Mouse (Mus musculus): Measurements from ENCODE around the gene Snx21. TPM values are rescaled to one million over a fixed set of nuclear protein-coding genes. Genes with fewer than 3 reads are reported as not detected.

Snx21 gene
- polyA plus RNA-seq, 1 experiment from 2014 or later, result 9.9 TPM

- DNase-seq (ENCODE audit: low spot score) (no peak), ATAC-seq (ENCODE audit: insufficient number of reproducible peaks, low FRiP score, low TSS enrichment, low read depth) (no peak)
- 9% methylated on average over 15 of the region's 15 CpGs for WGBS
Measured at GRCm38 (mm10) chr2:164786388-164786885, 814 bp downstream of the Snx21 start.

DNA sequence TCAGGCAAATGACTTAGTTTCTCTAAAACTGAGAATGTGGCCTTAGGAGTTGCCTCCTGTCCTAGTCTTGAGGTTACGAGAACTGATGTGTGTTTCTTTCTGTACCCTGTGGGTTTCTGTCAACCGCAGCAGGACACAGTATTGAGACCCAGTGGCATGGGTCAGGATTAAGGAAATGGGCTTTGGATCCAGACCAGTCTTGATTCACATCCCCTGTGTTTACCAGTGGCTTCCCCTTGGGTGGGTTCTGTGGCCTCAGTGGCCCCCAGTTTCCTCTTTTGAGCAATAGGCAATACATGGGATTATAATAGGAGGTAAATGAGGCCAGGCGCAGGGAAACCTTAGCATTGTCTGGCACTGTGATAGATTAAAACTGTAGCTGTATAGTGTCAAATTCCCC lies 1.4 kb downstream of the Snx21 start:
- WGBS, result 86% methylated on average over 3 of the region's 3 CpGs

More at GRCm38 (mm10) chr2:164786388-164786885, 814 bp downstream of the Snx21 start:
- Histone ChIP-seq H3K4me1 (ENCODE audit: control insufficient read depth, insufficient read depth, low read length) (0 out of 2 replicates have a peak, but pooled peaks cover 2% of the 10 kb centered on the region), H3K4me2 (ENCODE audit: low read depth, severe bottlenecking) (peak overlapping the region; percentile 93), H3K9me3 (ENCODE audit: control insufficient read depth, low read length) (no peaks in the 10 kb centered on the region), H3K36me3 (ENCODE audit: control insufficient read depth, insufficient read depth, low read length) (no peaks in the 10 kb centered on the region), H3K27me3 (ENCODE audit: control insufficient read depth, insufficient read depth, low read length) (no peaks in the 10 kb centered on the region), H3K27ac (replicated peaks; ENCODE audit: low read depth, low read length) (no peak overlapping the region), H3K4me3 (ENCODE audit: low read depth, low read length) (peak overlapping the region; percentile 64), H3K9ac (ENCODE audit: low read length) (peak overlapping the region; percentile 68)

GRCm38 (mm10) chr2:164787779-164788178 lies 2.2 kb downstream of the Snx21 start:
- no peak overlapping the region for H3K9ac ChIP-seq (ENCODE audit: low read length)
- no peak overlapping the region for H3K4me3 ChIP-seq (ENCODE audit: low read depth, low read length)
- H3K27ac ChIP-seq (replicated peaks; ENCODE audit: low read depth, low read length), result no peak overlapping the region
- no peak for ATAC-seq (ENCODE audit: insufficient number of reproducible peaks, low FRiP score, low TSS enrichment, low read depth)
- H3K27me3 ChIP-seq (ENCODE audit: control insufficient read depth, insufficient read depth, low read length), result no peaks in the 10 kb centered on the region
- no peaks in the 10 kb centered on the region for H3K9me3 ChIP-seq (ENCODE audit: control insufficient read depth, low read length)
- DNase-seq (ENCODE audit: low spot score), result no peak
- WGBS, result 83% methylated on average over 10 of the region's 10 CpGs
- 0 out of 2 replicates have a peak, but pooled peaks cover 2% of the 10 kb centered on the region for H3K4me1 ChIP-seq (ENCODE audit: control insufficient read depth, insufficient read depth, low read length)
- no peak overlapping the region for H3K4me2 ChIP-seq (ENCODE audit: low read depth, severe bottlenecking)
- no peaks in the 10 kb centered on the region; the same call in 1 of the 2 replicates for H3K36me3 ChIP-seq (ENCODE audit: control insufficient read depth, insufficient read depth, low read length)

More for the DNA sequence above, 1.4 kb downstream of the Snx21 start:
- Histone ChIP-seq H3K9me3 (ENCODE audit: control insufficient read depth, low read length) (no peaks in the 10 kb centered on the region), H3K4me1 (ENCODE audit: control insufficient read depth, insufficient read depth, low read length) (0 out of 2 replicates have a peak, but pooled peaks cover 2% of the 10 kb centered on the region), H3K36me3 (ENCODE audit: control insufficient read depth, insufficient read depth, low read length) (no peaks in the 10 kb centered on the region), H3K9ac (ENCODE audit: low read length) (no peak overlapping the region), H3K27me3 (ENCODE audit: control insufficient read depth, insufficient read depth, low read length) (no peaks in the 10 kb centered on the region), H3K27ac (replicated peaks; ENCODE audit: low read depth, low read length) (no peak overlapping the region), H3K4me3 (ENCODE audit: low read depth, low read length) (no peak overlapping the region), H3K4me2 (ENCODE audit: low read depth, severe bottlenecking) (peak overlapping the region; percentile 93)
- DNase-seq (ENCODE audit: low spot score) (no peak), ATAC-seq (ENCODE audit: insufficient number of reproducible peaks, low FRiP score, low TSS enrichment, low read depth) (no peak)

DNA sequence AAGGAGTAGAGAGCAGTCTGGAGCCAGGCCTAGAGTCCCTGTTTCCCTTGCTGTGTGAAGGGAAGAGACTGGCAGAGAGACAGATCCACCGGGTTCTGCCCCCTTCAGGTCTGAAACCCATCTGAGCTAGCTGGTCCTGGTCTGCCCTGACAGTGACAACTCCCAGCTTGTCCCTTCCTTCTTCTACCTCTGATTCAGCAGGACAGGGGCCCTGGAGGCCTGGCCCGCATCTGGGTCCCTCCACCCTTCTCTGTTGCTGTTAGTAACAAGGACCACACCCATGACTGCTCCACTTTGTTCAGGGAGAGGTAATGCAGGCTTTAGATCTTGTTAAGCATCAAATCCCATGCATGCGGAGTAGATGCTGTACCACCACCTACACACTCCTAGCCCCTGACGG lies 2.8 kb downstream of the Snx21 start:
- no peak for DNase-seq (ENCODE audit: low spot score)
- no peak overlapping the region for H3K27ac ChIP-seq (replicated peaks; ENCODE audit: low read depth, low read length)
- 0 out of 2 replicates have a peak, but pooled peaks cover 2% of the 10 kb centered on the region for H3K4me1 ChIP-seq (ENCODE audit: control insufficient read depth, insufficient read depth, low read length)
- no peak overlapping the region for H3K9ac ChIP-seq (ENCODE audit: low read length)
- H3K4me2 ChIP-seq (ENCODE audit: low read depth, severe bottlenecking), result no peak overlapping the region
- H3K9me3 ChIP-seq (ENCODE audit: control insufficient read depth, low read length), result no peaks in the 10 kb centered on the region
- H3K36me3 ChIP-seq (ENCODE audit: control insufficient read depth, insufficient read depth, low read length), result no peaks in the 10 kb centered on the region; the same call in 1 of the 2 replicates
- no peaks in the 10 kb centered on the region for H3K27me3 ChIP-seq (ENCODE audit: control insufficient read depth, insufficient read depth, low read length)
- H3K4me3 ChIP-seq (ENCODE audit: low read depth, low read length), result no peak overlapping the region
- no peak for ATAC-seq (ENCODE audit: insufficient number of reproducible peaks, low FRiP score, low TSS enrichment, low read depth)
- WGBS, result 77% methylated on average over 4 of the region's 4 CpGs

DNA sequence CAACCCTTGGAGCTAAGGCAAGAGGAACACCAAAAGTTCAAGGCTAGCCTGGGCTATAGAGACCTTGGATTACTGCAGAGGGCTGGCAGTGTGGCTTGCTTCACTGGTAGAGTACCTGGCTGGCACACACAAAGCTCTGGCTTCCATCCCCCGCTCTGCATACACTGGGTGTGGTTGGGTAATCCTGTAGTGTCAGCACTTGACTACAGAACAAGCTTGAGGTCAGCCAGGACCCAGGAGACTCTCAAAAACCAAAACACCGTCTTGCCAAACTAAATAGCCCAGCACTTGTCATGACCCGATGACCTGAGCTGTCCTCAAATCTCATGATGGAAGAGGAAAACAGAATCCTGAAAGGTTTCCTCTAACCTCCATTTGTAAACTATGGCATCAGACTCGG lies 4.8 kb downstream of the Snx21 start:
- H3K4me2 ChIP-seq (ENCODE audit: low read depth, severe bottlenecking), result no peak overlapping the region
- H3K27me3 ChIP-seq (ENCODE audit: control insufficient read depth, insufficient read depth, low read length), result no peaks in the 10 kb centered on the region
- H3K36me3 ChIP-seq (ENCODE audit: control insufficient read depth, insufficient read depth, low read length), result no peaks in the 10 kb centered on the region; the same call in 1 of the 2 replicates
- DNase-seq (ENCODE audit: low spot score) (no peak), ATAC-seq (ENCODE audit: insufficient number of reproducible peaks, low FRiP score, low TSS enrichment, low read depth) (no peak)
- H3K4me1 ChIP-seq (ENCODE audit: control insufficient read depth, insufficient read depth, low read length), result 0 out of 2 replicates have a peak, but pooled peaks cover 2% of the 10 kb centered on the region
- 81% methylated on average over 4 of the region's 4 CpGs for WGBS
- H3K9me3 ChIP-seq (ENCODE audit: control insufficient read depth, low read length), result no peaks in the 10 kb centered on the region
- no peak overlapping the region for H3K27ac ChIP-seq (replicated peaks; ENCODE audit: low read depth, low read length)
- no peak overlapping the region for H3K9ac ChIP-seq (ENCODE audit: low read length)
- H3K4me3 ChIP-seq (ENCODE audit: low read depth, low read length), result no peak overlapping the region

DNA sequence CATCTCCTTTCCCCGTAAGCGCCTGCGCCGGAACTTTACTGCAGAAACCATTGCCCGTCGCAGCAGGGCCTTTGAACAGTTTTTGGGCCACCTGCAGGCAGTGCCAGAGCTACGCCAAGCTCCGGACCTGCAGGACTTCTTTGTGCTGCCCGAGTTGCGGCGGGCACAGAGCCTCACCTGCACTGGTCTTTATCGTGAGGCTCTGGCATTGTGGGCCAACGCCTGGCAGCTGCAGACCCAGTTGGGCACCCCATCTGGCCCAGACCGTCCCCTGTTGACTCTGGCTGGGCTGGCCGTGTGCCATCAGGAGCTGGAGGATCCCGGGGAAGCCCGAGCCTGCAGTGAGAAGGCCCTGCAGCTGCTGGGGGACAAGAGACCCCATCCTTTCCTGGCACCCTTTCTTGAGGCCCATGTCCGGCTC lies 6.2 kb downstream of the Snx21 start:
- WGBS, result 95% methylated on average over 18 of the region's 18 CpGs
- no peak overlapping the region for H3K9ac ChIP-seq (ENCODE audit: low read length)
- 0 out of 2 replicates have a peak, but pooled peaks cover 2% of the 10 kb centered on the region for H3K4me1 ChIP-seq (ENCODE audit: control insufficient read depth, insufficient read depth, low read length)
- no peaks in the 10 kb centered on the region; the same call in 1 of the 2 replicates for H3K36me3 ChIP-seq (ENCODE audit: control insufficient read depth, insufficient read depth, low read length)
- ATAC-seq (ENCODE audit: insufficient number of reproducible peaks, low FRiP score, low TSS enrichment, low read depth) (no peak), DNase-seq (ENCODE audit: low spot score) (no peak)
- H3K27ac ChIP-seq (replicated peaks; ENCODE audit: low read depth, low read length), result no peak overlapping the region
- H3K27me3 ChIP-seq (ENCODE audit: control insufficient read depth, insufficient read depth, low read length), result no peaks in the 10 kb centered on the region
- no peak overlapping the region for H3K4me2 ChIP-seq (ENCODE audit: low read depth, severe bottlenecking)
- no peaks in the 10 kb centered on the region for H3K9me3 ChIP-seq (ENCODE audit: control insufficient read depth, low read length)
- H3K4me3 ChIP-seq (ENCODE audit: low read depth, low read length), result no peak overlapping the region

GRCm38 (mm10) chr2:164792400-164793190 lies 7.0 kb downstream of the Snx21 start:
- Histone ChIP-seq H3K27me3 (ENCODE audit: control insufficient read depth, insufficient read depth, low read length) (no peaks in the 10 kb centered on the region), H3K27ac (replicated peaks; ENCODE audit: low read depth, low read length) (no peak overlapping the region), H3K36me3 (ENCODE audit: control insufficient read depth, insufficient read depth, low read length) (no peaks in the 10 kb centered on the region; the same call in 1 of the 2 replicates), H3K9ac (ENCODE audit: low read length) (no peak overlapping the region), H3K4me2 (ENCODE audit: low read depth, severe bottlenecking) (no peak overlapping the region; the same call in 1 of the 2 replicates), H3K9me3 (ENCODE audit: control insufficient read depth, low read length) (no peaks in the 10 kb centered on the region), H3K4me1 (ENCODE audit: control insufficient read depth, insufficient read depth, low read length) (0 out of 2 replicates have a peak, but pooled peaks cover 2% of the 10 kb centered on the region), H3K4me3 (ENCODE audit: low read depth, low read length) (no peak overlapping the region)
- 93% methylated on average over 12 of the region's 12 CpGs for WGBS
- DNase-seq (ENCODE audit: low spot score) (no peak), ATAC-seq (ENCODE audit: insufficient number of reproducible peaks, low FRiP score, low TSS enrichment, low read depth) (no peak)

DNA sequence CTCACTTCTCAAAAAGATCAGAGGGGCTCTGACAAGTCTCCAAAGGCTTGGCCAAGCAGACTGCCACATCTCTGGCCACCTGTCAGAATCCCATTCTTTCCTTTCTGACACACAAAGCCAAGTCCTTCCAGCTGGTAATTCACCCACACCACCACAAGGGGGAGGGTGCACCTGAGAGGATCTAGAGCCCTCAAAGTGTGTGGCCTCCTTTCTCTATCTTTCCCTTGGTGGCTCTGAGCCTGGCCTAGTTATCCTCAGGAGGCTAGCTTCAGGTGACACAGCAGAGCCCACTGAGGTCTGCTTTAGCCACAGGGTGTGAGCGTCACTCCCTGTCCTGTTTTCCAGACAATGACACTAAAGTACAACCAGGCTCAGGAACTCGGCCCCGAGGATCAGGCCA lies 7.6 kb downstream of the Snx21 start:
- no peaks in the 10 kb centered on the region for H3K9me3 ChIP-seq (ENCODE audit: control insufficient read depth, low read length)
- H3K27me3 ChIP-seq (ENCODE audit: control insufficient read depth, insufficient read depth, low read length), result no peaks in the 10 kb centered on the region
- H3K4me3 ChIP-seq (ENCODE audit: low read depth, low read length), result no peak overlapping the region
- no peak overlapping the region for H3K9ac ChIP-seq (ENCODE audit: low read length)
- 0 out of 2 replicates have a peak, but pooled peaks cover 2% of the 10 kb centered on the region for H3K4me1 ChIP-seq (ENCODE audit: control insufficient read depth, insufficient read depth, low read length)
- DNase-seq (ENCODE audit: low spot score) (peak; percentile 71), ATAC-seq (ENCODE audit: insufficient number of reproducible peaks, low FRiP score, low TSS enrichment, low read depth) (no peak)
- WGBS, result 84% methylated on average over 3 of the region's 3 CpGs
- H3K4me2 ChIP-seq (ENCODE audit: low read depth, severe bottlenecking), result no peak overlapping the region
- peaks cover 4% of the 10 kb centered on the region; the same call in 1 of the 2 replicates for H3K36me3 ChIP-seq (ENCODE audit: control insufficient read depth, insufficient read depth, low read length)
- no peak overlapping the region for H3K27ac ChIP-seq (replicated peaks; ENCODE audit: low read depth, low read length)

Data from limb, embryonic 11.5 days (tissue).